In the genomic region with DNA sequence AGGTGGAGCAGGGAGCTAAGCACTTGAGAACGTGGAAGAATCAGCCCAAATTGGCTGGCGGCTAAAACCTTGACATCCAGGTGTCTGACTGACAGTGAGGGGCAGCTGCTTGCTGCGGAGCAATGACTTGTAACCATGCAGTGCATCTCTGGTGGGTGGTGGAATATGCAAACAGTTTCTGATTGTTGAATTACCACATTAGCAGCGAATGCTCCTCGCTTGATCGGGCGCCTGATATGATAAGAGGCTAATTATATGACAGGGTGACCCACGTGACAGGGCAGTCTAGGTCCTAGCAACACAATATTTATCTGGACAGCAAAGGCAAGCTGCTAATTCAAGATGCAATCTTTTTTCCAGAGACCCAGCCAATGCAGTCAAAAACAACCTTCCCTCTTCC, we compare ENCODE assay signal across 23 mouse cellular contexts.
DNase-seq lines count a peak whose midpoint lies in the region; ATAC-seq lines count a peak whose summit lies in the region.
"Had no signal": no experiment of that assay in that cellular context is flagged by ENCODE, and none has a peak within 500 bp of the region (broad histone marks: within the 10 kb centered on the region; RNA-seq: fewer than 3 reads in every experiment).

No protein-coding gene starts in this region.

- no peak overlapping the region for H3K4me3 ChIP-seq in hindbrain, embryonic 10.5 days
- no peak overlapping the region for H3K4me3 ChIP-seq in hindbrain, embryonic 16.5 days (ENCODE audit: low read length)
- H3K4me3 ChIP-seq: forebrain, embryonic 10.5 days; forebrain, embryonic 13.5 days; heart, embryonic 12.5 days; heart, embryonic 15.5 days had no signal

- no peaks in the 10 kb centered on the region for H3K36me3 ChIP-seq in hindbrain, embryonic 10.5 days
- H3K36me3 ChIP-seq in hindbrain, embryonic 16.5 days (ENCODE audit: control insufficient read depth, insufficient read depth, low read length): no peaks in the 10 kb centered on the region
- H3K36me3 ChIP-seq: forebrain, embryonic 10.5 days; heart, embryonic 12.5 days; heart, embryonic 15.5 days had no signal

- no peak overlapping the region for H3K9ac ChIP-seq in hindbrain, embryonic 16.5 days (ENCODE audit: low read depth, low read length)
- H3K9ac ChIP-seq: forebrain, embryonic 13.5 days; heart, embryonic 12.5 days; heart, embryonic 15.5 days; hindbrain, embryonic 14.5 days had no signal

- no peaks in the 10 kb centered on the region for H3K4me1 ChIP-seq in hindbrain, embryonic 10.5 days (replicated peaks)
- H3K4me1 ChIP-seq in hindbrain, embryonic 16.5 days (ENCODE audit: control insufficient read depth, insufficient read depth, low read depth, low read length): no peaks in the 10 kb centered on the region
- H3K4me1 ChIP-seq: forebrain, embryonic 13.5 days had no signal

- no peak overlapping the region for H3K4me2 ChIP-seq in hindbrain, embryonic 16.5 days (ENCODE audit: low read length)
- H3K4me2 ChIP-seq: forebrain, embryonic 13.5 days; heart, embryonic 12.5 days; heart, embryonic 15.5 days; hindbrain, embryonic 14.5 days had no signal

- no peak for ATAC-seq in hindbrain, embryonic 16.5 days
- ATAC-seq: CD4-positive, CD25-positive, alpha-beta regulatory T cell, adult 4 months; forebrain, embryonic 13.5 days; forebrain, embryonic 16.5 days; intestine, postnatal 0 days had no signal

- 85% methylated on average over 8 of the region's 8 CpGs for WGBS in hindbrain, embryonic 10.5 days
- 76% methylated on average over 8 of the region's 8 CpGs for WGBS in hindbrain, embryonic 16.5 days

- H3K27ac ChIP-seq in hindbrain, embryonic 10.5 days: peak overlapping the region; percentile 29; the same call in 1 of the 2 replicates
- H3K27ac ChIP-seq in hindbrain, embryonic 16.5 days (ENCODE audit: low read depth, low read length): no peak overlapping the region
- H3K27ac ChIP-seq: forebrain, embryonic 10.5 days; forebrain, embryonic 13.5 days; heart, embryonic 15.5 days; hindbrain, embryonic 14.5 days had no signal

- no peaks in the 10 kb centered on the region for H3K27me3 ChIP-seq in hindbrain, embryonic 10.5 days (ENCODE audit: insufficient read depth, poor library complexity, severe bottlenecking)
- no peaks in the 10 kb centered on the region for H3K27me3 ChIP-seq in hindbrain, embryonic 16.5 days (replicated peaks; ENCODE audit: control insufficient read depth, insufficient read depth, low read length)
- H3K27me3 ChIP-seq: forebrain, embryonic 13.5 days; heart, embryonic 12.5 days; heart, embryonic 15.5 days had no signal

- DNase-seq in heart, adult 11 months: peak; percentile 92
- DNase-seq in heart, adult 8-10 months (ENCODE audit: low spot score): no peak
- no peak for DNase-seq in hindbrain, embryonic 10.5 days (ENCODE audit: low spot score)
- DNase-seq in retina, postnatal 1 day: peak; percentile 24
- no peak for DNase-seq in right cerebral cortex, postnatal 25 days
- no peak for DNase-seq in embryo, embryonic 9.5 days (ENCODE audit: extremely low spot score)
- DNase-seq: adrenal gland, adult 2 months; adrenal gland, postnatal 25 days; cerebellum, adult 11-12 months; cerebellum, adult 8-10 months; cerebellum, postnatal 10 days; cerebellum, postnatal 36 days; embryo, embryonic 11 days; gastrocnemius, postnatal 14 days had no signal

- H3K9me3 ChIP-seq in hindbrain, embryonic 10.5 days: no peaks in the 10 kb centered on the region
- H3K9me3 ChIP-seq in hindbrain, embryonic 16.5 days (ENCODE audit: control insufficient read depth, low read length): no peaks in the 10 kb centered on the region
- H3K9me3 ChIP-seq: forebrain, embryonic 10.5 days; forebrain, embryonic 13.5 days; heart, embryonic 12.5 days; heart, embryonic 15.5 days had no signal

Comparison
In these comparisons a context has a peak if more than half of its experiments do, and no peak if none do; other contexts are left out.
1. DNase-seq: peak in heart, adult 11 months (single experiment) and retina, postnatal 1 day (single experiment); none in heart, adult 8-10 months (single experiment), hindbrain, embryonic 10.5 days (single experiment), right cerebral cortex, postnatal 25 days (single experiment) and embryo, embryonic 9.5 days (single experiment).